Mouse (Mus musculus) CH12.LX (cell line): ENCODE measurements around the gene Ldlrad2.

Experiments used
- CHD1 ChIP-seq: IDR thresholded peaks from 2 replicates; pipeline ENCODE4 v1.6.1; 2012; ENCODE audit warnings: low read depth, low read length, improper control_type of control experiment, inconsistent platforms
- CTCF ChIP-seq, 2 experiments: IDR thresholded peaks in 1 of 2; conservative IDR thresholded peaks in 1 of 2; 2 replicates each; pipeline ENCODE4 v1.5.1; 2011 to 2012; ENCODE audit warnings: low read depth in 2 of 2, low read length in 2 of 2, improper control_type of control experiment in 1 of 2, inconsistent platforms in 1 of 2, mild to moderate bottlenecking in 1 of 2, moderate library complexity in 1 of 2
- E2F4 ChIP-seq: IDR thresholded peaks from 2 replicates; pipeline ENCODE4 v1.6.1; 2011; ENCODE audit warnings: low read depth, low read length, improper control_type of control experiment; ENCODE audit not compliant: insufficient replicate concordance
- HCFC1 ChIP-seq: IDR thresholded peaks from 2 replicates; pipeline ENCODE4 v1.6.1; 2012; ENCODE audit warnings: low read depth, mild to moderate bottlenecking, inconsistent platforms, low read length, improper control_type of control experiment
- KAT2A ChIP-seq: IDR thresholded peaks from 2 replicates; pipeline ENCODE4 v1.6.1; 2012; ENCODE audit warnings: low read length, improper control_type of control experiment, inconsistent platforms; ENCODE audit not compliant: insufficient replicate concordance
- POLR2A ChIP-seq: IDR thresholded peaks from 2 replicates; pipeline ENCODE4 v1.6.1; 2011; ENCODE audit warnings: low read depth, mild to moderate bottlenecking, improper control_type of control experiment, low read length
- ZC3H11A ChIP-seq: IDR thresholded peaks from 2 replicates; pipeline ENCODE4 v1.6.1; 2012; ENCODE audit warnings: low read depth, mild to moderate bottlenecking, inconsistent platforms, low read length, improper control_type of control experiment
- ZKSCAN1 ChIP-seq: IDR thresholded peaks from 2 replicates; pipeline ENCODE4 v1.6.1; 2012; ENCODE audit warnings: low read depth, inconsistent platforms, low read length, improper control_type of control experiment, borderline replicate concordance
- ZMIZ1 ChIP-seq: IDR thresholded peaks from 2 replicates; pipeline ENCODE4 v1.6.1; 2012; ENCODE audit warnings: low read depth, mild to moderate bottlenecking, inconsistent platforms, low read length, improper control_type of control experiment

- TF ChIP-seq CHD1 (no peak), POLR2A (no peak), ZC3H11A (no peak), CTCF (conservative IDR thresholded peaks at IDR 0.05 in 1 of 2, IDR thresholded peaks at IDR 0.05 in 1 of 2; ENCODE audit: low read depth in 2 of 2, low read length in 2 of 2) (no peak), HCFC1 (no peak), E2F4 (no peak), ZKSCAN1 (no peak), ZMIZ1 (no peak), KAT2A (no peak)
Measured at GRCm38 (mm10) chr4:137603449-137604171, 29.2 kb upstream of the Ldlrad2 start.
